Mouse (Mus musculus) hematopoietic stem cell, adult 5-6 weeks (primary cell): ENCODE measurements around the gene Anp32e. TPM values are rescaled to one million over a fixed set of nuclear protein-coding genes. Genes with fewer than 3 reads are reported as not detected.

Experiments used
- ATAC-seq, 2 experiments: fragments of 125-278 bp in 1 of 2; replicated peaks in 1 of 2; 2 replicates each; pipeline ENCODE4 v1.8.0; 2016 to 2017; ENCODE audit warnings: inconsistent platforms in 2 of 2, mild to moderate bottlenecking in 2 of 2, moderate number of reproducible peaks in 2 of 2, low read depth in 1 of 2, moderate TSS enrichment in 1 of 2; ENCODE audit not compliant: low FRiP score in 2 of 2, poor library complexity in 2 of 2, severe bottlenecking in 2 of 2, insufficient read depth in 1 of 2, low TSS enrichment in 1 of 2
- total RNA-seq: library from RNA; stranded (forward); fragments of 172-1452, 232-1000 nt; gene quantifications from 2 replicates; pipeline ENCODE4 v1.2.3, GENCODE M21; 2017

Gene Anp32e
- total RNA-seq, 1 experiment from 2014 or later, result 484 TPM

GRCm38 (mm10) chr3:95985209-95986000 lies 56.4 kb downstream of the Anp32e start:
- peak; percentile 33 to 52; a peak in 3 of 4 replicates for ATAC-seq

- ATAC-seq, result 0 out of 4 replicates have a peak, but pooled peaks of 1 of the 2 experiments have one; percentile 22
Observed at GRCm38 (mm10) chr3:95986001-95986622, 57.1 kb downstream of the Anp32e start.

GRCm38 (mm10) chr3:95986984-95987383 lies 57.9 kb downstream of the Anp32e start:
- no peak for ATAC-seq

DNA sequence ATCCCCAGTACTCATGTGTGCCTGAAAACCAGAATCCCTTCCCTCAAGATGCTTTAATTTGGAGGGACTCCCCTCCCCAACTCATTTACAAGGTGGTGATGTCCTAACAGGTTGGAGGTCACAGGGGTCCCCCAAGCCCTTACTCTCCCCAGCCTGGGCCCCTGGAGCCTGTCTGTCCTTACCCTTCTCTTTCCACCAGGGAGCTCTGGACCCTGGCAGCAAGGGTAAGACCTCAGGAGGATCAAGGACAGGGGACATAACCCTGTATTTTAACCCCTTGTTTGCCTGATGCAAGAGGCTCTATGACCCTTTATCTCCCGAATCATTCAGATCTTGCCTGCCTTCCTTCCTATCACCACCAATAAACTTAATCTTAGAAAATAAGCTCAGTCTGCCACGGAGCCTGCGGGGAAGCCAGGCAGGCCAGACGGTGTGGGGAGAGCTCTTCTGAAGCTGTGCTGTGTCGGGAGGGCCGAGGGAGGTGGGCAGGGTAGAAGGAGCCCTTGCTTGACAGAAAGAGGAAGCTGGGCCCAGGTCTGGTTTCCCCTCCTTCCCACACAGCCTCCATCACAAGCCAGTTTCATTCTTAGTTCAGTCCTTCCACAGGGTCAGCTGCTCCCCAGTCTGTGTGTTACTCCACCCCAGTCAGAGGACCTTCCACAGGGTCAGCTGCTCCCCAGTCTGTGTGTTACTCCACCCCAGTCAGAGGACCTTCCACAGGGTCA lies 58.5 kb downstream of the Anp32e start:
- ATAC-seq, result peak; percentile 82 to 90

DNA sequence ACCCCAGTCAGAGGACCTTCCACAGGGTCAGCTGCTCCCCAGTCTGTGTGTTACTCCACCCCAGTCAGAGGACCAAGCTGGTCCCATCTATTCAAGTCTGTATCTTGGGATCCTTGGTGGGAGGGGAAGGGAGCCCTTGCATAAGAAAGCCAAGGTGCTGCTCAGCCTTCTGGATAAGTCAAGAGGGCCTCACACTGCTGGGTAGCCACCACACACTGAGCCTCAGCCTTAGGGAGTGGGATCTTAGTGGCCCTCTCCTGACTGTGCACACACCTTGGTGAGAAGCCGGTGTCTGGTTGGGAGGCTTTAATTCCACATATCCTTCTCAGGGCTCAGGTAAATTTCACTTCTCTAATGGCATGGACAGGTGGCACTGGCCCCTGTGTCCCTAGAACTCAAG lies 59.1 kb downstream of the Anp32e start:
- ATAC-seq, result no peak

- ATAC-seq, result no peak
Observed at GRCm38 (mm10) chr3:95988969-95989368, 59.9 kb downstream of the Anp32e start.

GRCm38 (mm10) chr3:95990413-95990941 lies 61.4 kb downstream of the Anp32e start:
- peak; percentile 14 to 33; a peak in 2 of 4 replicates for ATAC-seq

GRCm38 (mm10) chr3:95992990-95993603 lies 64.1 kb downstream of the Anp32e start:
- no peak for ATAC-seq

- no peak for ATAC-seq
Observed at GRCm38 (mm10) chr3:95993881-95994280, 64.8 kb downstream of the Anp32e start.

GRCm38 (mm10) chr3:95994381-95994846 lies 65.4 kb downstream of the Anp32e start:
- ATAC-seq, result peak in 1 of 2 experiments; percentile 15; a peak in 1 of 4 replicates

- no peak for ATAC-seq
Observed at GRCm38 (mm10) chr3:95994975-95995801, 66.1 kb downstream of the Anp32e start.

GRCm38 (mm10) chr3:95995802-95996428 lies 66.9 kb downstream of the Anp32e start, which contains the start of gene Plekho1:
Gene Plekho1 (minus strand): TSS chr3:95996001.
- ATAC-seq, result peak in 1 of 2 experiments; percentile 32; a peak in 1 of 4 replicates

GRCm38 (mm10) chr3:95996451-95997073 lies 67.5 kb downstream of the Anp32e start:
- ATAC-seq, result no peak
